Mouse (Mus musculus) heart, embryonic 14.5 days (tissue): ENCODE measurements around the gene Gm28845. TPM values are rescaled to one million over a fixed set of nuclear protein-coding genes. Genes with fewer than 3 reads are reported as not detected.

ENCODE experiments used
- ATAC-seq: fragments of 200-750 bp; cut with Nextera tagmentation; 2 replicates; pipeline ENCODE4 v1.8.0; 2017; ENCODE audit warnings: low read depth, moderate TSS enrichment; ENCODE audit not compliant: insufficient number of reproducible peaks, insufficient read depth, low FRiP score
- H3K27ac ChIP-seq, 2 experiments: fragments of 200-500 bp in 1 of 2; fragments of 300-500 bp in 1 of 2; sonication (generic) in 1 of 2; replicated peaks in 1 of 2; 2 replicates each; pipeline ENCODE4 v1.5.1; 2012 to 2014; ENCODE audit warnings: low read depth in 2 of 2, low read length in 2 of 2, control low read depth in 1 of 2, mild to moderate bottlenecking in 1 of 2, mixed read lengths in 1 of 2; ENCODE audit not compliant: control insufficient read depth in 1 of 2, insufficient read depth in 1 of 2
- H3K27me3 ChIP-seq: fragments of 300-500 bp; sonication (generic); 2 replicates; pipeline ENCODE4 v1.6.1; 2014; ENCODE audit warnings: mild to moderate bottlenecking, low read length, control low read depth; ENCODE audit not compliant: control insufficient read depth, insufficient read depth
- H3K36me3 ChIP-seq: fragments of 300-500 bp; sonication (generic); 2 replicates; pipeline ENCODE4 v1.6.1; 2014; ENCODE audit warnings: mild to moderate bottlenecking, control low read depth, low read length, mixed read lengths; ENCODE audit not compliant: control insufficient read depth, insufficient read depth
- H3K4me1 ChIP-seq, 2 experiments: fragments of 200-500 bp in 1 of 2; fragments of 300-500 bp in 1 of 2; sonication (generic) in 1 of 2; 2 replicates each; pipeline ENCODE4 v1.6.1; 2012 to 2014; ENCODE audit warnings: low read length in 2 of 2, control low read depth in 1 of 2, mixed read lengths in 1 of 2; ENCODE audit not compliant: control insufficient read depth in 2 of 2, insufficient read depth in 2 of 2
- H3K4me2 ChIP-seq: fragments of 300-500 bp; sonication (generic); 2 replicates; pipeline ENCODE4 v1.6.1; 2014; ENCODE audit warnings: mild to moderate bottlenecking, low read length
- H3K4me3 ChIP-seq, 2 experiments: fragments of 200-500 bp in 1 of 2; fragments of 300-500 bp in 1 of 2; sonication (generic) in 1 of 2; 2 replicates each; pipeline ENCODE4 v1.5.1; 2012 to 2014; ENCODE audit warnings: low read length in 2 of 2, mild to moderate bottlenecking in 2 of 2, control low read depth in 1 of 2, low read depth in 1 of 2, moderate library complexity in 1 of 2; ENCODE audit not compliant: control insufficient read depth in 1 of 2, insufficient read depth in 1 of 2
- H3K9ac ChIP-seq: fragments of 300-500 bp; sonication (generic); 2 replicates; pipeline ENCODE4 v1.6.1; 2014; ENCODE audit warnings: mild to moderate bottlenecking, low read length
- H3K9me3 ChIP-seq: fragments of 300-500 bp; sonication (generic); 2 replicates; pipeline ENCODE4 v1.6.1; 2016; ENCODE audit warnings: low read length, control low read depth; ENCODE audit not compliant: control insufficient read depth
- WGBS: fragments of 180-500 bp; shearing (Covaris S2); extraction: QIAGEN DNeasy Blood & Tissue Kit; methylation state at CpG from one replicate; pipeline ENCODE4 v1.1.7; 2014; 5-methylcytosine and 5-hydroxymethylcytosine counted together
- polyA plus RNA-seq: library from polyadenylated mRNA; unstranded; fragments of >200 nt; fragmentation: Nextera tagmentation; extraction: Ambion mirVana; gene quantifications from 2 replicates; pipeline ENCODE4 v1.2.1, GENCODE M21; 2014

Gene Gm28845
- polyA plus RNA-seq, 1 experiment from 2014 or later: not detected

DNA sequence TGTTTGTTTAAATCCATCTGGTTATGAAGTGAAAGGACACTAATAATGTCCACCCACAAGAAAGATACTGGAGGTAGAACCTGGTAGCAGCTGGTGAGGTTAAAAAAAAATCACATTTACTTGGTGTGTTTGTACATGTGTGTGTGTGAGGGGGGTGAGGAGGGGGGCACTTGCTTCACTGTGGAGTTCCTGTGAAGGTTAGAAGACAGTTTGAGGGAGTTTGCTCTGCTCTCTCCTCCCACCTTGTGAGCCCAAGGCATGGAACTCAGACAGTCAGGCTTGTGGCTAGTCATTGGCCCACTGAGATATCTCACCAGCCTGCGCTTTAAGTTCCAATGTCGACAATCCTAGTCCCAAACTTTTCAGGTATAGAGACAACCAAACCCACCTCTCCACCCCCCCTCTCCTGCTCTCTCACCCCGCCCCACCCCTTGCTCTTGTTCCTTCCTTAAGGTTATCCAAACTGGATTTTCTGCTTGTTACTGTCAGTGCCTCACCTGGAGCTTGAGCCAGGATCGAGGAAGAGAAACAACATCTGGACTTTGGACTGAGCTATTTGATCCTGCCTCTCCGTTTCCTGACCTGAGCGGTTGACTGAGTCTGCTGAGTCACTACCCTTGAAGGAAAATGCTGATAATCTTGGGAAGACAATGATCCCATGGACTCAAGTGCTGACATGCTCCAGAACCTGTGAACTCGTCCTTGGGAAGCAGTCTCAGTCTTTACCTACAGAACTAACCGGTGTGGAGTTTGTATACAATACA, 1.0 kb downstream of the Gm28845 start:
- Histone ChIP-seq H3K4me3 (no peak overlapping the region), H3K27me3 (no peaks in the 10 kb centered on the region), H3K9me3 (no peaks in the 10 kb centered on the region), H3K36me3 (no peaks in the 10 kb centered on the region), H3K4me2 (no peak overlapping the region), H3K9ac (no peak overlapping the region), H3K27ac (no peak overlapping the region), H3K4me1 (no peaks in the 10 kb centered on the region)
- 61% methylated on average over 8 of the region's 8 CpGs for WGBS
- ATAC-seq: no peak

- no peak overlapping the region for H3K9ac ChIP-seq
- no peak for ATAC-seq
- no peak overlapping the region for H3K4me3 ChIP-seq
- no peaks in the 10 kb centered on the region for H3K9me3 ChIP-seq
- H3K36me3 ChIP-seq: no peaks in the 10 kb centered on the region
- no peaks in the 10 kb centered on the region for H3K27me3 ChIP-seq
- H3K4me1 ChIP-seq: peaks cover 0 to 4% of the 10 kb centered on the region in 2 experiments; a peak in 1 of 4 replicates
- H3K4me2 ChIP-seq: no peak overlapping the region
- no peak overlapping the region for H3K27ac ChIP-seq
- 90% methylated on average over 5 of the region's 5 CpGs for WGBS
These were observed 5.7 kb downstream of the Gm28845 start for GRCm38 (mm10) chr1:65113536-65114172.

DNA sequence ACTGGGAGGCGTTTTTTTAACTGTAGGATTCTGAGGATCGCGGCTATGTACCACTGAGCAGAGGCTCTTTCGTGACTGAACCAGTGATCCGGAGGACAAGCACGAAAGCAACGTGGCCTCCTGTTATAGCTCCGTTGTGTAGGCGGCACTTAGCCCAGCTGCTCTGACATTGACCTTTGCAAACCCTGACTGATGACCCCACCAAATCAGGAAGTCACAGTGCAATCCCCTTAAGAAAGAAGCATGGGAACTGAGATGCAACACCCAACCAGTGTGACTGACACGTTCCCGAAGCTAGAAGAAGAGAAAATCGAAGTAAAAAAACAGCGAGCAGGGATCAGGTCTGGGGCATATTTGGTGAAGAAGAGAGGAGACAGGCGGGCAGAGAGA, 6.6 kb downstream of the Gm28845 start:
- ATAC-seq: no peak
- Histone ChIP-seq H3K9ac (0 out of 2 replicates have a peak overlapping the region, but pooled peaks have one; percentile 31), H3K4me3 (peak overlapping the region; percentile 13 to 28; a peak in 2 of 4 replicates), H3K27ac (no peak overlapping the region), H3K36me3 (no peaks in the 10 kb centered on the region), H3K27me3 (no peaks in the 10 kb centered on the region), H3K9me3 (no peaks in the 10 kb centered on the region), H3K4me1 (peaks cover 0 to 4% of the 10 kb centered on the region in 2 experiments; a peak in 1 of 4 replicates), H3K4me2 (peak overlapping the region; percentile 59)
- 50% methylated on average over 14 of the region's 14 CpGs for WGBS

GRCm38 (mm10) chr1:65112031-65112806, 7.1 kb downstream of the Gm28845 start:
- peaks cover 0 to 4% of the 10 kb centered on the region in 2 experiments; a peak in 1 of 4 replicates for H3K4me1 ChIP-seq
- no peaks in the 10 kb centered on the region for H3K27me3 ChIP-seq
- peak overlapping the region; percentile 31; the same call in 1 of the 2 replicates for H3K9ac ChIP-seq
- whole genome bisulfite sequencing: 8% methylated on average over 8 of the region's 8 CpGs
- H3K27ac ChIP-seq: no peak overlapping the region
- H3K36me3 ChIP-seq: no peaks in the 10 kb centered on the region
- no peaks in the 10 kb centered on the region for H3K9me3 ChIP-seq
- ATAC-seq: no peak
- H3K4me3 ChIP-seq: peak overlapping the region in 1 of 2 experiments; percentile 28; a peak in 2 of 4 replicates
- H3K4me2 ChIP-seq: peak overlapping the region; percentile 59

DNA sequence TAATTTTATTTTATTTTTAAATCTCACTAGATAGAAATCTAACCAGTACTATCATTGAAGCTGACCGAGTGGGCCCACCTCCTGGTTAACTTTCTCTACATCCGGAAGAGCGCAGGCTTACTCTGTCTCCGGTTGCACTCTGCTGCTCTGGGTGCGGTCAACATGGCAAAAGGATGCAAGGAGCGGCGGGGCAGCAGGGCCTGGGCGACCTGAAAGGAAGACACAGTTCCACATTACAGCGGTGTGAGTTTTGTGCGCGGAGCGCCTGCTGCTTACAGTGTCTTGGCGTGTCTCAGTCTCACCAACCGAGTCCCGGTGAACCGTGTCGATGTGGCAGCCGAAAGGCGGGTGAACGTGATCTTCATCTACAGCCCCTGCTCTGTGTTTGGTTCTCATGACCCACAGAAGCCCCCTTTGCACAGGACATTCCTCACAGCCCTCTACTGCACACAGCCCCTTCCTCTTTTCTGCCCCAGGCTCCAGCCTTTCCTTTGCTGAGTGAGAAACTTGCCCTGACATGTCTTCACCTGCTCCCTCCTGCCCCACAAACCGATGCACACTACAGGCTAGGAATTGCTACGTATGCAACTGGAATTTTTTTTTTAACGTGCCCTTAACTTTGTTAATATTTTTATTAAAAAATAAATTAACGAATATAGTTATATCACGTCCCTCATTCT, 9.5 kb downstream of the Gm28845 start:
- ATAC-seq: no peak
- H3K9ac ChIP-seq: no peak overlapping the region
- H3K4me1 ChIP-seq: peaks cover 0 to 4% of the 10 kb centered on the region in 2 experiments; a peak in 1 of 4 replicates
- no peak overlapping the region for H3K4me3 ChIP-seq
- no peaks in the 10 kb centered on the region for H3K36me3 ChIP-seq
- 68% methylated on average over 25 of the region's 25 CpGs for WGBS
- H3K9me3 ChIP-seq: no peaks in the 10 kb centered on the region
- no peak overlapping the region for H3K27ac ChIP-seq
- H3K4me2 ChIP-seq: 0 out of 2 replicates have a peak overlapping the region, but pooled peaks have one; percentile 21
- no peaks in the 10 kb centered on the region for H3K27me3 ChIP-seq

GRCm38 (mm10) chr1:65109196-65109595, 10.2 kb downstream of the Gm28845 start:
- ATAC-seq: no peak
- WGBS: 86% methylated on average over 8 of the region's 8 CpGs
- no peak overlapping the region for H3K4me3 ChIP-seq

More at GRCm38 (mm10) chr1:65109196-65109595, 10.2 kb downstream of the Gm28845 start:
- H3K4me2 ChIP-seq: no peak overlapping the region
- peaks cover 0 to 4% of the 10 kb centered on the region in 2 experiments; a peak in 1 of 4 replicates for H3K4me1 ChIP-seq
- no peak overlapping the region for H3K27ac ChIP-seq
- no peak overlapping the region for H3K9ac ChIP-seq
- no peaks in the 10 kb centered on the region for H3K9me3 ChIP-seq
- H3K36me3 ChIP-seq: no peaks in the 10 kb centered on the region
- no peaks in the 10 kb centered on the region for H3K27me3 ChIP-seq
